Mouse (Mus musculus) hindbrain, embryonic 10.5 days (tissue): Measurements from ENCODE around the gene Itgb1. TPM values are rescaled to one million over a fixed set of nuclear protein-coding genes. Genes with fewer than 3 reads are reported as not detected.

Experiments used
- polyA plus RNA-seq: library from polyadenylated mRNA; unstranded; fragments of >200 nt; fragmentation: Nextera tagmentation; extraction: Ambion mirVana; gene quantifications from 2 replicates; pipeline ENCODE4 v1.2.1, GENCODE M21; 2016

The Itgb1 gene
- polyA plus RNA-seq, 1 experiment from 2014 or later: 110 TPM

Other genes with a start within 250 kb of the Itgb1 start
- gene Gm3952, start 113.0 kb downstream of the Itgb1 start, polyA plus RNA-seq: not detected in 2 replicates